Mouse (Mus musculus) cerebellum, postnatal 25 days (tissue): ENCODE data around the gene Pltp.
"Not testable (repeated sequence)": the region's sequence is repeated elsewhere in the genome, so short reads cannot be mapped to it uniquely, and the experiment has no call there.

Experiments used
- DNase-seq, 2 experiments: peaks; one replicate each; pipeline ENCODE4 v3.0.0; 2021; ENCODE audit warnings: mixed read lengths in 2 of 2

The Pltp gene

DNA sequence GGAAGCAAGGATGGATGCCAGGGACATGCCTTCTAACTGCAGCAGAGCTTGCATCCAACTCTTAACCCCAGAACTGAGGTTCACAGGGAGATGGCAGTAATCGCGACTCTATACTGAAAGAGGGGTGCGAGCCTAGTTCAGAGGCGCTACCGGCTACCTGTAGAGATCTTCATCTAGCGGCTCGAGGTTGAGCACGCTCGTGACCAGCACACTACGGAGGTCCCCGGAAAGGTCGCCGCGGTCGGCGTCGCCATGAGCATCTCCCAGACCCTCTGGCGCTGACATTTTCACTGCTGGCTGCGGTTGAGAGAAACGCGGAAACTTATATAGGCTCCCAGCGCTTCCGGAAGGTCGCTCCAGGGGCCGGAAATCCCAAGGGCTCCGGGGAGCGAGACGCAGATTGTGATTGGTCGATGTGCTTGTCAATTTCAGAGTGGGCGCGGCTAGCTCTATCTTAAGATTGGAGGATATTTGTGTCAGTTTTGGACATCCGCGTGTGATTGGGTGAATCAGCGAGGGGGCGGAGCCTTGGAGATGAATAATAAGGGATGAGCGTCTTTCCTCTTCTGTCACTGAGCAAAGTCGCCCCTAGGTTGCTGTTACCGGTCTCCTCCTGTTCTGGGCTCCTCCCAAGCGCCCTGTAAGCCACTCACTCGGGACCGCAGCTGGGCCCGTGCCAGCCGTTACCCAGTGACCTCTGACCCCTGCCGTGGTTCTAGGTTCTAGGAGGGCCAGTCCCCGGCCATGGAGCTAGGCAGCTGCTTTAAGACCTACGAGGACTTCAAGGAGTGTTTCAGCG is 52.8 kb downstream of the Pltp start, which contains the start of the genes Acot8 and Zswim3:
Gene Acot8, minus strand, starts transcription at position 350 of the 799 bp plus-strand sequence.
Gene Zswim3, plus strand, starts transcription at position 566 of the 799 bp plus-strand sequence.
- peak; percentile 97 to 99 for DNase-seq

DNA sequence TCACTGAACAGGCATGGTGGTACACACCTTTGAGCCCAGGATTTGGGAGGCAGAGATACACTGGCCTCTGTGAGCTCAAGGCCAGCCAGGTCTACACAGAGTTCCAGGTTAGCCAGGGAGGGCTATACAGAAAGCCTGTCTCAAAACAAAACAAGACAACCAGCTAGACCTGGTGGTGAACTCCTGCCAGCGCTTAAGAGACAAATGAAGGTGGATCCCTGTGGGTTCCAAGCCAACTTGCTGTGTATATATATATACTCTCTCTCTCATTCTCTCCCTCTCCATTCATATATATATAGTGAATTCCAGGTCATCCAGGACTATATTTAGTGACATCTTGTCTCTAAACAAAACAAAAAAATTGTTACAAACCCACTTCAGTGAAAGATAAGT is 53.6 kb downstream of the Pltp start:
- no peak for DNase-seq

DNA sequence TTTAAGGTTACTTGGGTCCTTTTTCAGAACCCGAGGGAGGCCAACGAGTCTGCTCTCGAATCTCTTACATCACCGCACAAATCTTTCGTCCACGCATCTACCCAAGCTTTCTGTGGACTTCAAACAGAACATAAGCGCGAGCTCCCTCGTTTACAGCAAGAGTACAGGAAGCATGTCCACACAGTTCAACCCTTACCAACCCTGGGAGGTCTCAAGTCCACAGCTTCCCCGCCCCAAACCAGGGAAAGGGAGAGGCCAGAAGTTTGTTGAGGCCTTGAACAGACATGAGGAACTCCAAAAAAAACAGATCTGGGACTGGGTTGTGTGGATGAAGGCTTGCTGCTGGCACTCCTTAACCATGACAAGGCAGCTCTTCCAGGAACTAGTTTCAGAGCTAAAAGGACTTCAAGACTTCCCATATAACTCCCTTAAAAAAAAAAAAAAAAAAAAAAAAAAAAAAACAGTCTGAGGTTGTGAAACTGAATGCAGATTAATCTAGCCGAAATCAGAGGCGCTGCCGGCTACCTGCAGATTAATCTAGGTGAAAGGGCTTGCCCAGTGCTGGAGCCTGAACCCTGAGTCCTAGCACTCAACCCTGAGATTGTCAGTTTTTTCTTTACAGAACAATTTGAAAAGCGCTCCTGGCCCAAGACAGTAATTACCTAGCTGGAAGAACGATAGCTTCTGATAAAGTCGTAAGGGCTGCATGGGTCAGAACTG is 54.1 kb downstream of the Pltp start:
- no peak for DNase-seq

DNA sequence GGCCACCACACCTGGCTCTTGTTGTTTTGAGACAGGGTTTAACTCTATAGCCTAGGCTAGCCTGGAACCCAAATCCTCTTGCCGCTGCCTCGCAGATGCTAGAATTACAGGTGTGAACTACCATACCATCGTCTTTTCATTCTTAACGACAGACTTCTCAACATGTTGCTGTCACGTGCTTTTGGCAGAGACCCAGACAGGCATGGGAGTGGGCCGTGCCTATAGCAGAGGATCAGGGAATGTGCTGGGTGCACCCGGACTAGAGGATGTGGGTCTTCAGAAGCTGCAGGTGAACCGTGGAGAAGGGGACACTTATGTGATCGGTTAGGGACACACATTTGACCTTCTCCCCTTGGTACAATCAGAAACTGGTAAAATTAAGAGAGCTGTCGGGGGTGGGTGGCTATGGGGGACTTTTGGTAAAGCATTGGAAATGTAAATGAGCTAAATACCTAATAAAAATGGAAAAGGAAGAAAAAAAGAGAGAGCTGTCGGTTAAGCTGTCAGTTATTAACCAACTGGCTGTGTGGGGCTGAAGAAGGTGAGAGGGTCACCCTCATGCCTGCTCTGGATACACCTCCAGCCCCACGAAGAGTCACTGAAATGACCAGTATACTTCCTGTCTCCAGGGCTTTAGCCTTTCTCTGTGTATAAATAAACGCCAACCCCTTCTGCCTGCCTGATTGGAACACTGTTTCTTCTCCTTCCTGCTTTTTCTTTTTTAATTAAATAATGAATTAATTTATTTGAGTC is 57.1 kb downstream of the Pltp start:
- no peak for DNase-seq

DNA sequence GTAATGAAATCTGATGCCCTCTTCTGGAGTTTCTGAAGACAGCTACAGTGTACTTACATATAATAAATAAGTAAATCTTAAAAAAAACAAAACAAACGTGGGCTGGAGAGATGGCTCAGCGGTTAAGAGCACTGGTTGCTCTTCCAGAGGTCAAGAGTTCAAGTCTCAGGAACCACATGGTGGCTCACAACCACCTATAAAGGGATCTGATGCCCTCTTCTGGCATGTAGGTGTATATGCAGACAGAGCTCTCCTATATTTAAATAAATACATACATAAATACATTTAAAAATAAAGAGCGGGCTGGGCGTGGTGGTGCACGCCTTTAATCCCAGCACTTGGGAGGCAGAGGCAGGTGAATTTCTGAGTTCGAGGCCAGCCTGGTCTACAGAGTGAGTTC is 59.0 kb downstream of the Pltp start:
- DNase-seq = not testable (repeated sequence)

DNA sequence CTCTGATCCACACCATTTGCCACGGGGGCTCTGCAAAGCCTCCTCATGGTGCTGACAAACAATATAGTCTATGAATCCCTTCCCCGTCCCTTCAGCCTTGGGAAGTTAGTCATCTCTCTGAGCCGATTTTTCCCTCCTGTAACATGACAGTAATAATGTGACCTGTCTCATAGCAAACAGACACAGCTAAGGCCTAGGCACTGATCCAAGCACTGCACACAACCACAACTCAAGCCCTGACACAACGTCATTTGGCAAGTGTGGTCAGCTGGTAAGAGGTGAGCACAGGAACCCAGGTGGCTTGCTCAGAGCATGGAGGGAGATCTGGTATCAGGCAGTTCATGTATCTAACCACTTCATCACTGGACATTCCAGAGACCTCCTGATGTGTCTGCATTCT is 61.6 kb downstream of the Pltp start:
- DNase-seq = no peak

DNA sequence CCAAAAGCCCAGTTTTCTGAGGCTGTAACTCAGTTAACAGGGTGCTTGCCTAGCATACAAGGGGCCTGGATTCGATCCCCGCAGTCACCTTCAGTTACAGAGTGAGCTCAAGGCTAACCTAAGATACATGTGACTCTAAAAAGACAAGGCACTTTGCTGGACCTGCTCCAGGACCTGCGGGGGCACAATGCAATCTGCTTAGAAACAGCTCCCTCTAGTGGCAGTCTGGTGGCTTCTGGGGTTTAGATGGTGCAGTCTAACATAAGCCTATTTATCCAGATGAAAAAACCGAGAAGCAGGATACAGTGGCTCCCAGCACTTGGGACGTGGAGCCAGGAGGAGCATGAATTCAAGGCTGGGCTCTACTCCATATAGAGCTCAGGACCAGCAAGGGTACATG is 63.2 kb downstream of the Pltp start:
- peak; percentile 85 to 94 for DNase-seq

DNA sequence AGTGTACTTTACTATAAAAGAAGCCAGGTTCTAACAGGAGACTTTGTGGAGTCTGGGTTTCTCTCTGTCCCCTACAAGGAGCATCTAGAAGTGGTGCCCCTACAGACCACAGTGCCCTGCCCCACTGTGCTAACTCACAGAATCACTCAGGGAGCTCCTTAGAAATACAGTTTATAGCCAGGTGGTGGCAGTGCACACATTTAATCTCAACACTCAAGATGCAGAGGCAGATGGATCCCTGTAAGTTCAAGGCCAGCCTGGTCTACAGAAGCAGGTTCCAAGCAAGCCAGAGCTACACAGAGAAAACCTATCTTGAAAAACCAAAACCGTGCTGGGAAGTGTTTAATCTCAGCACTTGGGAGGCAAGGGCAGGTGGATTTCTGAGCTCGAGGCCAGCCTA is 63.7 kb downstream of the Pltp start:
- no peak for DNase-seq

DNA sequence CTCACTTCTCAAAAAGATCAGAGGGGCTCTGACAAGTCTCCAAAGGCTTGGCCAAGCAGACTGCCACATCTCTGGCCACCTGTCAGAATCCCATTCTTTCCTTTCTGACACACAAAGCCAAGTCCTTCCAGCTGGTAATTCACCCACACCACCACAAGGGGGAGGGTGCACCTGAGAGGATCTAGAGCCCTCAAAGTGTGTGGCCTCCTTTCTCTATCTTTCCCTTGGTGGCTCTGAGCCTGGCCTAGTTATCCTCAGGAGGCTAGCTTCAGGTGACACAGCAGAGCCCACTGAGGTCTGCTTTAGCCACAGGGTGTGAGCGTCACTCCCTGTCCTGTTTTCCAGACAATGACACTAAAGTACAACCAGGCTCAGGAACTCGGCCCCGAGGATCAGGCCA is 64.3 kb downstream of the Pltp start:
- peak; percentile 78 to 85 for DNase-seq

DNA sequence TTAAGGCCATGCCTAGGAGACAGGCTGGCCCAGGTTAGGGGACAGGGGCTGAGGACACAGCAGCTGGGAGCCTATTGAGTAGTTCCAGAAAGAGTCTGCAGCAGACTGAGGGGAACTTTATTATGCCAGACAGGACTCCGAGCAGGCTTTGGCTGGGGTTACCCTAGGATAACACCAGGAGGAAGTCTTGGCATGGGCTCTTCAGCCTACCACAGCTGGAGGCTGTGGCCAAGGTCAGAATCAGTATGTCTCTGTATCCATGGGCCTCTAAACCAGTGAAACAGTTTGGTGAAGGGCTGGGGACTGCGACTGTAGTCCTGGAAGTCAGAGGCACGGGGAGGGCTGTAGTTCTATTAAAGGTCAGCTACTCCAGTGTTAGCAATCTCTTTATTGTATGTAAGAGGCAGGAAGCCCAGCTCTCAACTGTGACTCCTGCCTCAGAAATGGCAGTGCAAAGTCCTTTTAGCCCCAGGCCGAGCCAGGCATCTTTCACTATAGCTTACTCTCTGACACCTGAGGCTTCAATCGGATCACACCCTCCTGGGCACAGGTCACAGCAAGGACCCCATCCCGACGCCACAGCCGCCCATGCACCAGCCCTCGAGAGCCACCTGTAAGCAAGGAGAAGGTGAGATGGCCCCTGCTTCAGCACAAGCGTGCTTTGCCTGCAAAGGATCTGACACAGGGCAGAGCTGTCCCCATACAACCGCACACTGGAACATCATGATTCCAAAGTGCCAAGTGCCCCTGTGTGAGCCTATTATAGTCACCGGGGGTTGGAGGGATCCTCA is 64.9 kb downstream of the Pltp start:
- peak in 1 of 2 experiments; percentile 12 for DNase-seq

DNA sequence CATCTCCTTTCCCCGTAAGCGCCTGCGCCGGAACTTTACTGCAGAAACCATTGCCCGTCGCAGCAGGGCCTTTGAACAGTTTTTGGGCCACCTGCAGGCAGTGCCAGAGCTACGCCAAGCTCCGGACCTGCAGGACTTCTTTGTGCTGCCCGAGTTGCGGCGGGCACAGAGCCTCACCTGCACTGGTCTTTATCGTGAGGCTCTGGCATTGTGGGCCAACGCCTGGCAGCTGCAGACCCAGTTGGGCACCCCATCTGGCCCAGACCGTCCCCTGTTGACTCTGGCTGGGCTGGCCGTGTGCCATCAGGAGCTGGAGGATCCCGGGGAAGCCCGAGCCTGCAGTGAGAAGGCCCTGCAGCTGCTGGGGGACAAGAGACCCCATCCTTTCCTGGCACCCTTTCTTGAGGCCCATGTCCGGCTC is 65.7 kb downstream of the Pltp start:
- peak; percentile 69 for DNase-seq

DNA sequence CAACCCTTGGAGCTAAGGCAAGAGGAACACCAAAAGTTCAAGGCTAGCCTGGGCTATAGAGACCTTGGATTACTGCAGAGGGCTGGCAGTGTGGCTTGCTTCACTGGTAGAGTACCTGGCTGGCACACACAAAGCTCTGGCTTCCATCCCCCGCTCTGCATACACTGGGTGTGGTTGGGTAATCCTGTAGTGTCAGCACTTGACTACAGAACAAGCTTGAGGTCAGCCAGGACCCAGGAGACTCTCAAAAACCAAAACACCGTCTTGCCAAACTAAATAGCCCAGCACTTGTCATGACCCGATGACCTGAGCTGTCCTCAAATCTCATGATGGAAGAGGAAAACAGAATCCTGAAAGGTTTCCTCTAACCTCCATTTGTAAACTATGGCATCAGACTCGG is 67.1 kb downstream of the Pltp start:
- DNase-seq = no peak
